In the genomic region with DNA sequence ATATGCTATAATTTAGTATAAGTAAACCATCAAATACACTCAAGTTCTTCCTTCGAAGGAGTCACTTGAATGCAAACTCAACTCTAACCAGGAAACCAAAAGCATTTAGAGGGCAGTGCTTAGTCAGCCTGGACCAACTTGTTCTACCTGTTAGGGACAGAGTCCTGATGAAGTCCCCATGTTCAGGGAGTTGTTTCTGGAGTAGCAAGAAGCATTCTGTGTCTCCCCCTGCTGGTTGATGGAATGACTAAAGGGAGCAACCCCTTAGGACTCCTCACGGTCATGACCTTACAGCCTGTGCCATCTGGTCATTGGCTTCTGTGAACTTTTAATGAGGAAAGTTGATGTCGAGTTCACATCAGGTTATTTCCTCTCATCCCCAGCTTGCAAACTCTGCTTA, we compare ENCODE assay signal across 9 mouse cellular contexts.
DNase-seq lines count a peak whose midpoint lies in the region; TF ChIP-seq lines count a peak whose summit lies in the region.
"Had no signal": no experiment of that assay in that cellular context is flagged by ENCODE, and none has a peak within 500 bp of the region (broad histone marks: within the 10 kb centered on the region; RNA-seq: fewer than 3 reads in every experiment).

No protein-coding gene starts in this region.

- WGBS in bone marrow, adult 2 months: 25% methylated on average over 3 of the region's 3 CpGs
- WGBS in spleen, adult 2 months: 26% methylated on average over 3 of the region's 3 CpGs

- no peaks in the 10 kb centered on the region for H3K27me3 ChIP-seq in spleen, adult 2 months (ENCODE audit: control insufficient read depth, insufficient read depth, low read length)

- peak; percentile 50 for TF ChIP-seq CTCF in bone marrow, adult 2 months (IDR thresholded peaks at IDR 0.05; ENCODE audit: control insufficient read depth, insufficient read depth, low read length)
- peak; percentile 62; the same call in 1 of the 2 replicates for TF ChIP-seq CTCF in spleen, adult 2 months (IDR thresholded peaks at IDR 0.05; ENCODE audit: extremely low read depth, insufficient read depth, insufficient read length, insufficient replicate concordance)

- H3K36me3 ChIP-seq in spleen, adult 2 months (ENCODE audit: control insufficient read depth, insufficient read depth, low read length): no peaks in the 10 kb centered on the region

- no peak for TF ChIP-seq POLR2A in bone marrow, adult 2 months (IDR thresholded peaks at IDR 0.05; ENCODE audit: borderline replicate concordance, control insufficient read depth, low read depth, low read length)
- no peak for TF ChIP-seq POLR2A in spleen, adult 2 months (IDR thresholded peaks at IDR 0.05; ENCODE audit: low read depth, low read length)

- H3K27ac ChIP-seq in bone marrow, adult 2 months (ENCODE audit: control insufficient read depth, insufficient read depth, low read depth, low read length, poor library complexity): no peak overlapping the region
- no peak overlapping the region for H3K27ac ChIP-seq in spleen, adult 2 months (ENCODE audit: insufficient read depth, low read length)
- H3K27ac ChIP-seq: macrophage had no signal

- no peaks in the 10 kb centered on the region for H3K4me1 ChIP-seq in bone marrow, adult 2 months (ENCODE audit: control insufficient read depth, insufficient read depth, low read length)
- H3K4me1 ChIP-seq in spleen, adult 2 months (ENCODE audit: control insufficient read depth, insufficient read depth, insufficient read length): no peaks in the 10 kb centered on the region; the same call in 1 of the 2 replicates

- DNase-seq in cerebellum, adult 18-20 months: peak; percentile 2 to 4
- no peak for DNase-seq in cerebellum, postnatal 36 days
- DNase-seq in left cerebral cortex, postnatal 4 days: peak; percentile 35
- no peak for DNase-seq in left cerebral cortex, postnatal 10 days (ENCODE audit: extremely low spot score in 1 of 2, low spot score in 2 of 2)
- peak; percentile 16 to 40 for DNase-seq in kidney, postnatal 4 days
- DNase-seq in spleen, adult 2 months (ENCODE audit: low read depth in 1 of 2, low spot score in 2 of 2): peak; percentile 73 to 84
- no peak for DNase-seq in frontal cortex, postnatal 25 days (ENCODE audit: low spot score in 2 of 2)

- H3K4me3 ChIP-seq in bone marrow, adult 2 months (replicated peaks; ENCODE audit: control insufficient read depth, low read depth, low read length): no peak overlapping the region
- H3K4me3 ChIP-seq in spleen, adult 2 months (ENCODE audit: extremely low read depth, insufficient read depth, insufficient read length): no peak overlapping the region

- intact Hi-C loops in left cerebral cortex, postnatal 4 days (cut with DNase I): no loop called here
- intact Hi-C loops in left cerebral cortex, postnatal 10 days (cut with DNase I): no loop called here

Comparison
In these comparisons a context has a peak if more than half of its experiments do, and no peak if none do; other contexts are left out.
1. DNase-seq: peak in cerebellum, adult 18-20 months (2 of 2), left cerebral cortex, postnatal 4 days (single experiment), kidney, postnatal 4 days (2 of 2) and spleen, adult 2 months (2 of 2); none in cerebellum, postnatal 36 days (0 of 2), left cerebral cortex, postnatal 10 days (0 of 2) and frontal cortex, postnatal 25 days (0 of 2).